Mouse (Mus musculus): ENCODE results near the gene P2rx4.

The P2rx4 gene

GRCm38 (mm10) chr5:122702156-122702555, 5.2 kb upstream of the P2rx4 start:
- no peak for DNase-seq (ENCODE audit: extremely low read depth, insufficient read length, low spot score)

GRCm38 (mm10) chr5:122703574-122703973, 3.8 kb upstream of the P2rx4 start:
- no peak for DNase-seq (ENCODE audit: extremely low read depth, insufficient read length, low spot score)

- DNase-seq (ENCODE audit: extremely low read depth, insufficient read length, low spot score), result no peak
Measured at GRCm38 (mm10) chr5:122704571-122704970, 2.8 kb upstream of the P2rx4 start.

GRCm38 (mm10) chr5:122705174-122705573, 2.2 kb upstream of the P2rx4 start:
- no peak for DNase-seq (ENCODE audit: extremely low read depth, insufficient read length, low spot score)

- no peak for DNase-seq (ENCODE audit: extremely low read depth, insufficient read length, low spot score)
Measured at GRCm38 (mm10) chr5:122706917-122707275, 448 bp upstream of the P2rx4 start.

GRCm38 (mm10) chr5:122708819-122709218, 1.5 kb downstream of the P2rx4 start:
- no peak for DNase-seq (ENCODE audit: extremely low read depth, insufficient read length, low spot score)

GRCm38 (mm10) chr5:122715723-122716122, 8.4 kb downstream of the P2rx4 start:
- no peak for DNase-seq (ENCODE audit: extremely low read depth, insufficient read length, low spot score)

- no peak for DNase-seq (ENCODE audit: extremely low read depth, insufficient read length, low spot score)
Measured at GRCm38 (mm10) chr5:122716793-122717192, 9.4 kb downstream of the P2rx4 start.

GRCm38 (mm10) chr5:122718400-122718799, 11.1 kb downstream of the P2rx4 start:
- DNase-seq (ENCODE audit: extremely low read depth, insufficient read length, low spot score), result no peak

- DNase-seq (ENCODE audit: extremely low read depth, insufficient read length, low spot score), result no peak
Measured at GRCm38 (mm10) chr5:122719168-122719567, 11.8 kb downstream of the P2rx4 start.

GRCm38 (mm10) chr5:122725453-122725852, 18.1 kb downstream of the P2rx4 start:
- DNase-seq (ENCODE audit: extremely low read depth, insufficient read length, low spot score), result no peak

- peak; percentile 37 for DNase-seq (ENCODE audit: extremely low read depth, insufficient read length, low spot score)
Measured at GRCm38 (mm10) chr5:122726068-122726467, 18.7 kb downstream of the P2rx4 start.

GRCm38 (mm10) chr5:122726595-122726994, 19.3 kb downstream of the P2rx4 start:
- DNase-seq (ENCODE audit: extremely low read depth, insufficient read length, low spot score), result no peak

- no peak for DNase-seq (ENCODE audit: extremely low read depth, insufficient read length, low spot score)
Measured at GRCm38 (mm10) chr5:122727096-122727495, 19.8 kb downstream of the P2rx4 start.

- DNase-seq (ENCODE audit: extremely low read depth, insufficient read length, low spot score), result no peak
Measured at GRCm38 (mm10) chr5:122730776-122731175, 23.4 kb downstream of the P2rx4 start.

- no peak for DNase-seq (ENCODE audit: extremely low read depth, insufficient read length, low spot score)
Measured at GRCm38 (mm10) chr5:122731321-122731720, 24.0 kb downstream of the P2rx4 start.

- no peak for DNase-seq (ENCODE audit: extremely low read depth, insufficient read length, low spot score)
Measured at GRCm38 (mm10) chr5:122731991-122732673, 24.8 kb downstream of the P2rx4 start.

GRCm38 (mm10) chr5:122733881-122734280, 26.5 kb downstream of the P2rx4 start:
- no peak for DNase-seq (ENCODE audit: extremely low read depth, insufficient read length, low spot score)

GRCm38 (mm10) chr5:122735853-122736252, 28.5 kb downstream of the P2rx4 start:
- DNase-seq (ENCODE audit: extremely low read depth, insufficient read length, low spot score), result no peak

- no peak for DNase-seq (ENCODE audit: extremely low read depth, insufficient read length, low spot score)
Measured at GRCm38 (mm10) chr5:122736761-122737160, 29.4 kb downstream of the P2rx4 start.

GRCm38 (mm10) chr5:122743880-122744422, 36.6 kb downstream of the P2rx4 start:
- DNase-seq (ENCODE audit: extremely low read depth, insufficient read length, low spot score), result no peak

GRCm38 (mm10) chr5:122747950-122748349, 40.6 kb downstream of the P2rx4 start:
- DNase-seq (ENCODE audit: extremely low read depth, insufficient read length, low spot score), result no peak

GRCm38 (mm10) chr5:122754477-122754876, 47.1 kb downstream of the P2rx4 start:
- no peak for DNase-seq (ENCODE audit: extremely low read depth, insufficient read length, low spot score)

All from 3134 (cell line).